Mouse (Mus musculus) embryo, embryonic 9.5 days (tissue): ENCODE data around the gene Dydc1.
"Not testable (repeated sequence)": the region's sequence is repeated elsewhere in the genome, so short reads cannot be mapped to it uniquely, and the experiment has no call there.

ENCODE experiments used
- DNase-seq: peaks from one replicate; pipeline ENCODE4 v3.0.0-alpha.2; 2017; ENCODE audit errors: extremely low spot score

The Dydc1 gene

GRCm38 (mm10) chr14:41072229-41072943 lies at the start of gene Dydc1:
TSS of gene Dydc1 (plus strand) at chr14:41072911.
- peak; percentile 44 for DNase-seq

GRCm38 (mm10) chr14:41025087-41025486 lies 47.6 kb upstream of the Dydc1 start:
- no peak for DNase-seq

GRCm38 (mm10) chr14:41025594-41026284 lies 47.0 kb upstream of the Dydc1 start:
- no peak for DNase-seq

GRCm38 (mm10) chr14:41029303-41029702 lies 43.4 kb upstream of the Dydc1 start:
- DNase-seq: no peak

GRCm38 (mm10) chr14:41030989-41031513 lies 41.7 kb upstream of the Dydc1 start:
- no peak for DNase-seq

- peak; percentile 74 for DNase-seq
Observed at GRCm38 (mm10) chr14:41033135-41034110, 39.3 kb upstream of the Dydc1 start.

- DNase-seq: peak; percentile 72
Observed at GRCm38 (mm10) chr14:41035146-41035798, 37.4 kb upstream of the Dydc1 start.

GRCm38 (mm10) chr14:41047402-41047801 lies 25.3 kb upstream of the Dydc1 start:
- no peak for DNase-seq

- no peak for DNase-seq
Observed at GRCm38 (mm10) chr14:41050471-41050870, 22.2 kb upstream of the Dydc1 start.

GRCm38 (mm10) chr14:41052481-41052880 lies 20.2 kb upstream of the Dydc1 start:
- no peak for DNase-seq

- not testable (repeated sequence) for DNase-seq
Observed at GRCm38 (mm10) chr14:41053190-41053589, 19.5 kb upstream of the Dydc1 start.

- no peak for DNase-seq
Observed at GRCm38 (mm10) chr14:41065168-41065567, 7.5 kb upstream of the Dydc1 start.

- no peak for DNase-seq
Observed at GRCm38 (mm10) chr14:41066416-41066815, 6.3 kb upstream of the Dydc1 start.

- DNase-seq: no peak
Observed at GRCm38 (mm10) chr14:41069108-41069507, 3.6 kb upstream of the Dydc1 start, which contains the start of gene Dydc2. TSS of gene Dydc2 (minus strand) at chr14:41069208.

- DNase-seq: no peak
Observed at GRCm38 (mm10) chr14:41070343-41070742, 2.4 kb upstream of the Dydc1 start.

GRCm38 (mm10) chr14:41072944-41073275 lies 199 bp downstream of the Dydc1 start:
- DNase-seq: no peak

GRCm38 (mm10) chr14:41082408-41082807 lies 9.7 kb downstream of the Dydc1 start:
- DNase-seq: no peak

- no peak for DNase-seq
Observed at GRCm38 (mm10) chr14:41087509-41087908, 14.8 kb downstream of the Dydc1 start.

- peak; percentile 21 for DNase-seq
Observed at GRCm38 (mm10) chr14:41090777-41091176, 18.1 kb downstream of the Dydc1 start.

- DNase-seq: no peak
Observed at GRCm38 (mm10) chr14:41094114-41094513, 21.4 kb downstream of the Dydc1 start.

GRCm38 (mm10) chr14:41096296-41096860 lies 23.7 kb downstream of the Dydc1 start:
- DNase-seq: no peak
